Mouse (Mus musculus) thymus, adult 18-20 months (tissue): ENCODE measurements at regions not wholly inside any gene's neighbourhood (a gene's known extent, or its start where the extent isn't known, plus 50 kb on each side); places are given as distances from the start of the nearest gene placed in this dataset.

Source experiments
- DNase-seq, 2 experiments: peaks; one replicate each; pipeline ENCODE4 v3.0.0; 2022; ENCODE audit warnings: mixed read lengths in 2 of 2

DNA sequence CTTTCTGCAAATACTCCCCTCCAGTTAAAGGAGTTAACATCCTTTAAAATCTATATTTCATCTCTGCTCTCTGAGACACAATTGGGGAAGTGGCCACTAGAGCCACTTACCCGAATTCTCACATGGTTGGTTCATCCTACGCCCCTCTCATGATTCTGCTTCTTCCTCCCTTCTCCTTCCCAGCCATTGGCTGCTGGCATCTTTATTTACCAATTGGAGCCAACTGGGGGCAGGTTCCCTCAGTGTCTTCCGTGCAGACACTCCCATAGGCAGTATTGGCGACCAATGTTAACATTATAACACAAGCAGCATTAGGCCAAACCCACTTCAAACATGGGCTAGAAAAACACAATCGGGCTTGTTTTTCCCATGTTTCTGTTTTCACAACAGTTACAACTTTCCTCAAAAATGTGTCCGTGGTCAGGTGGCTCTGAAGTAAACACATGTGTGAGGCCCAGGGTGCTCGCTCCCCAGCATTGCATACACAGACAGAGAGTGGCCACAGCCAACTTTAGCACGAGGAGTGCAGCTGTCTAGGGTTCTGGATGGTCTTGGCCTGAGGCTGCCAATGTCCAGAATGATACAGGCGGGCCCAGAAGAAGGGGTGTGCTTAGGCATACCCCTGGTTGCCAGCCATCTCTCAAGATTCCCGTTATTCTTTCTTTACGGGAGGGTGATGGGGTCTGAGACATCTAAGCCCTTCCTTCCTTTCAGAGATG is 119.1 kb downstream of the Zfp706 start:
- DNase-seq = no peak

GRCm38 (mm10) chr15:36884671-36885365 is 122.8 kb downstream of the Zfp706 start:
- no peak for DNase-seq

GRCm38 (mm10) chr15:36884074-36884473 is 123.5 kb downstream of the Zfp706 start:
- no peak for DNase-seq

DNA sequence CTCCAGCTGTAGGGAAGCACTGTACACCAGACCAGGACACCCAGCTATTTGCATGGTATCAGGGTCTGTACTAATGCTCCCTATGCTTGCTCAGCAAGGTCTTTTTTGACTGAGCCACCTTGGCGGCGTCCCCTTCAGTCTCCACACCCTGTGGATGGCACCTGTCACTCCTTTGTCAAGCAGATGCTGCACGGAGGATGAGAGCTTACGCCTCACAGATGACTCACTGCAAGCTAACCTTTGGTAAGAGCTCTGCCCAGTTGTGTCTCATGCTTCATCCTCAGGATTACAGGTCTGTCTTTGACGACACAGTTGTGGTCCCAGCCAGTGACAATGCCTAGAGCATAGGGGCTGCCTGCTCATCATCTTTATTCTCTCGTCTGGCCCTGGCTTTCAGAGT is 124.4 kb downstream of the Zfp706 start:
- DNase-seq = no peak

GRCm38 (mm10) chr15:36881576-36881975 is 126.0 kb downstream of the Zfp706 start:
- no peak for DNase-seq

- DNase-seq = no peak
Observed at GRCm38 (mm10) chr15:36880602-36881001, 127.0 kb downstream of the Zfp706 start.

DNA sequence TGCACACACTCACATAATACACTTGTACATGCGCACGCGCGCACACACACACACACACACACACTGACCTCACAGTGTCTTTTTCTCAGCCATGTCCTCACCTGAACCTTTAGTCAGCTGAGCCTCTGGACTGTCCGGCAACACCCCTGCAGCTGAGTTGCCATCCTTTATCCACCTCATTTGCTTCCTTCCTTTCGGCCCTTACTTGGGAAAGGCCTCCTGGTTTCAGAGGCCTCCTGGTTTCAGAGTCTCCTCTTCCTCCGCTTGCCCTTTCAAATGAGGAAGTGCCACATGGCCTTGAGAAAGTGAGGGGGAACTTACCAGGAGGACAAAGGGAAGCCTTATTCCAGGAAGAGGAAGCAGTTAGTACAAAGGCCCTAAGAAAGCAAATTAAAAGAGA is 128.0 kb downstream of the Zfp706 start:
- DNase-seq = no peak

DNA sequence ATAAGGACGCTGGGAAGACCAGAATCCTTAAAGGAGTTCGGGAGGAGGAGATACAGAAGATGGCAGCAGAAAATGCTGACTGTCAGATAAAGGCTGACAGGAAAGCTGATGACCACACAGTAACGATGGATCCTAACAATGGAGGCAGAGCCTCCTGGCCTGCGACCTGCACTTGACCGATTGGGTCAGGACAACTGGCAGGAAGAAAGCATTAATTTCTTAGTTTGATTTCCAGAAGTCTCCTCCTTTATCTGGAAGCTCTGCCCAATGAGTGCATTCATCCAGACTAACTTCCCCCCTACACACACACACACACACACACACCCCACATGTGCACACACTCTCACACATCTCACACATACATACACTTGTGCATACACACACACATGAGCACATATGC is 128.6 kb downstream of the Zfp706 start:
- no peak for DNase-seq

DNA sequence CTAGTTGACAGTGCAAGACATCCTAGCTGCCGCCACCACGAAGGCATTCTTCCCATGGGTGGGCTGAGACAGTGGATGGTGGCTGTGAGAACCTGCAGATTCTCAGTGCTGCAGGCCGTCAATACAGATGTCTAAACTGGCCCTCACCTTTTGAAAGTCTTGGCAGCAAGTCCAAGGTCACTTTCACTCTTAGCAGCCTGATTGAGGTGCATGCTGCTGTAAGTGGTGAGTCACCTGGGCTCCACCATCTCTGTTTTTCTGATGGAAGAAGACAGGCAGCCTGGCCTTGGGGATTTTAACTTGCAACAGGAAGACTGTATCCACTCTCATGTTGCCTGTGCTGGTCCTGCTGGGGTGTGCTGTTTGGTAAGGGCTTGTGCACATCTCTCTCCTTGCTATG is 129.3 kb downstream of the Zfp706 start:
- no peak for DNase-seq

DNA sequence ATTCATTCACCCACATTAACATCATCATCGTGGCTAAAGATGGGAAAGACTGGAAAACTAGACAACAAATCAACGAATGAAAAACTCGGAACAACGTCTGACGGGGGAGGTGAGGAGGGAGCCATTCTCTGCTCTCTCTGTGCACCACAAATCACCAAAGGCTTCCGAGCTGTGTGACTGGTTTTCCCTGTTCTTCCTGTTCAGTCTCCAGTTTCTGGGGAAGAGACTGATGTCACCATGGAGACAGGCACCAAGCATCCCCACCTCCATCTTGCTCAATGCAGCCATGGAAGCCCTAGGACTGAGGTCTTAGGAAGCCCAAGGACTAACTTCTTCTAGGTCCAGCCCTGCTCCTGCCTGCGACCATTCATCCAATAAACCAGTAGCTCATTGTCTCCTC is 130.1 kb downstream of the Zfp706 start:
- no peak for DNase-seq

GRCm38 (mm10) chr15:36875980-36876778 is 131.4 kb downstream of the Zfp706 start:
- no peak for DNase-seq

- DNase-seq = no peak
Observed at GRCm38 (mm10) chr15:36874555-36874954, 133.0 kb downstream of the Zfp706 start.

GRCm38 (mm10) chr15:36873884-36874243 is 133.7 kb downstream of the Zfp706 start:
- no peak for DNase-seq

GRCm38 (mm10) chr15:36873058-36873883 is 134.3 kb downstream of the Zfp706 start:
- DNase-seq = no peak

GRCm38 (mm10) chr15:36872566-36872965 is 135.0 kb downstream of the Zfp706 start:
- no peak for DNase-seq

DNA sequence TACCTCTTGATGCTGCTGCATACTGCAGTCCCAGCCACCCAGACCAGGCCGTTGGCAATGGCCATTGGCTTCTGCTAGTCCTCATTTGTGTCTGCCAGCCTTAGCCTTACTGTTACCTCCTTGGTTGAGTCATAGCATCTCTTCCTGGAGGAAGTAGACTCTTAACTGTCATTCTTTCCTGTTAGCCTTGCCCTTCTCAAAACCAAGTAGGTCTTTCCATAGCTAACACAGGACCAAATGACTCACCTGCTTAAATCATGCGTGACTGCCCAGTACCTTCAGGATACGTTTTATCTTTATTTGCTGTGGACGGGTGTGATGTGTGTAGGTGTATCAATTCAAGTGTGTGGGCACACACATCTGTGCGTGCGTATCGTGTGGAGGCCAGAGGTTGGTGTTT is 136.9 kb downstream of the Zfp706 start:
- no peak for DNase-seq

- no peak for DNase-seq
Observed at GRCm38 (mm10) chr15:36870094-36870493, 137.5 kb downstream of the Zfp706 start.

DNA sequence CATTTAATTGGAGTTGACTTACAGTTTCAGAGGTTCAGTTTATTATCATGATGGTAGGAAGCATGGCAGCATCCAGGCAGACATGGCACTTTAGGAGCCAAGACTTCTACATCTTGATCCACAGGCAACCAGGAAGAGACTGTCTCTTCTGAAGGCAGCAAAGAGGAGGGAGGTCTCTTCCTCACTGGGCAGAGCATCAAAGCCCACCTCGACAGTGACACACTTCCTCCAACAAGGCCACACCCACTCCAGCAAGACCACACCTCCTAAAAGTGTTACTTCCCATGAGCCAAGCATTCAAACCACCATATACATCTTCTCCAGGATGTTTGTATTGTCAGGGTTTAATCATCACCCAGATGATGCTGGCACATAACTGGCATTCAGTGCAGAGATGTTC is 141.5 kb downstream of the Zfp706 start:
- DNase-seq = no peak

- no peak for DNase-seq
Observed at GRCm38 (mm10) chr15:36865332-36865731, 142.2 kb downstream of the Zfp706 start.

DNA sequence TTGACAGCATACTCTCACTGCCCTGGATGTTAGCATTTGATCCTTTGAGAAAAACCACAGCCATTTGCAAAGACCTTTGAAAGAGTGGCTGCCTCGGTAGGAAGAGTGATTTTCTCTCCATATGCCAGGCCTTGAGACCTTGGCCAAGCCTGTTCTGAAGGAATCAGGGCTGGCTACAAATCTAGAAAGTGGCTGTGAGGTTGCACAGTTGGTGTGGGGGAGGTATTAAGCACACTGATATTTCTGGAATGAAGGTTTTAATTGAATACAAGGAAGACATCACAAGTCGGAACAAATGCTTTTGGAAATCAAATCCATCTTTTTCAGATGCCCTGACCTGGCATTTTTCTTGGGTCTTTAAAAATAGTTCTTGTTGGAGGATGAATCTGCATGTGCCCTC is 143.5 kb downstream of the Zfp706 start:
- no peak for DNase-seq

DNA sequence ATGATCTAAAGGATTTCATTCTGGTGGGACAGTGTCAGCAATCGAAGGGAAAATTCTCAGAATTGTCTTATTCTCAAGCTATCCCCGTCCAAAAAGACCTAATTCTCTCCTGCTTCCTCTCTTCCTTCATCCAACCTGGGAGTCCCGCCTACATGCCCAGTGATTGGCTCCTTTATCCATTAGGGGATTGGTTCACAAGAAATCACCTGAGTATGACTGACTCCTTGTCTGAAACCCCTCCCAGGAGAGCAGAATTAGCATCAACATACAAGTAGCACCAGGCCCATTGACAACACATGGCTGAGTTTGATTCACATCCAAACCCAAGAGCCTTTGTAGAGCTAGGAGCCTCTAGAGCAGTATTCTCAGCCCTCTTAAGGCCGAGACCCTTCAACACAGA is 148.9 kb downstream of the Zfp706 start:
- no peak for DNase-seq

- DNase-seq = no peak
Observed at GRCm38 (mm10) chr15:36857622-36858021, 150.0 kb downstream of the Zfp706 start.

DNA sequence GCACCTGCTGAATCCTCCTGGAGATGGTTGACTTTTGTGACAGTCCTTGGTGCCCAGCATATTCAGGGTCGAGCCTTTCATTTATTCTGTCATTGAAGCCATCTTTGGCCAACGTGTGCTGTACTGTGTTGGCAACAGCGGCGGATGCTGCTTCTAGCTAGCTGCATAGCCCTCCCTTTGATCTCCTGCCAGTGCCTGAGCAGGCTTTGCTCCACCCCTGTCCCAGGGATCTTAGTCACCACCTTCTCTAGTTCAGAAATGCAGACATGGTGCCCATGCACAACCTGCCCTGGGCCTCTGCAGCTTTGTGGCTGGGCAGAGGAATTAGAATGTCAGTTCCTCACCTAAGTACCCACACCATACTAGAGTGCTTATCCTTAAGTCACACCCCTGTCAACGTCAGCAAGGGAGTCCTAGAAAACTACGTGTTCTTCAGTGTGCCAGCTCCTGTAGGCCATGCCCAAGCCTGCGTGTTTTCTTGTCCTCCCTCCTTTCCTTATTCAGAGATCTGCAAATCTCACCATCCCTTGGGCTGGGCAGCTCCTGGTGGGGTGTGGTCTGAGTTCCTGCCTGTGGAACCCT is 151.9 kb downstream of the Zfp706 start:
- DNase-seq = no peak
